Mouse (Mus musculus) right cerebral cortex, adult 2 months (tissue): ENCODE data around the gene Rpp25l.
"Not testable (repeated sequence)": the region's sequence is repeated elsewhere in the genome, so short reads cannot be mapped to it uniquely, and the experiment has no call there.

Experiments used
- DNase-seq, 2 experiments: peaks; one replicate each; pipeline ENCODE4 v3.0.0; 2021 to 2022; ENCODE audit warnings: low spot score in 2 of 2

The Rpp25l gene

GRCm38 (mm10) chr4:41737602-41738255 is 24.4 kb upstream of the Rpp25l start:
- peak; percentile 79 to 82 for DNase-seq

DNA sequence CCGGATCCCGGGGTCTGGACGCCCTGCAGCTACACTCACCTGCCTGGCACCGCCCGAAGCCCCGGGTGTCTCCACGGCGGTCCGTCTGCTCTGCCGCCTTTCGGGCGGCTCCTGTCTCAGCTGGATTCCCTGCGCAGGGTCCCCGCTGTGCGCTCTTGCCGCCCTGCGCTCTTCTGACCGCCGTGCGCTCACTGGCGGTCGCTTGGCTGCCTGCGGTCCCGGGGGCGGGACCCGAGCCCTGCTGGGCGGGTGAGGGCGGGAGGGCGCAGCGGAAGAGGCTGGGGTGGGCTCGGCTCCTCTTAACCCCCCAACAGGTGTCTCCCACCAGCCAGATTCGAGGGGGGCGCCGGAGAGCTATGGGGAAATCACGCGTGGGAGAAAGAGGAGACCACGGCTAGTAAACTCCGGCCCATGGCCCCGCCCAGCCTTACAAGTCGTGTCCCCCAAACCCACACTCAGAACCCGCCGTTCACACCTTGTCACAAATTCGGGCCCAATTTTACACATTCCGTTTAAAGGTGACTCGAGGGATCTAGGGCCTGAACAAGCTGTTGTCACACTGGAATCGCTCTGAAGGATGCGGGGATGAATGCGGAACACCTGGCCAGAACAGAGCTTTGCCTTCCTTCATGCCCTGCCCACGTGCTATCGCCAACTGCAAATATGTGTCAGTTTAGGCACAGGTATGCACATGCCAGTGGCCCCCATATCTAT is 17.9 kb upstream of the Rpp25l start, which contains the start of gene Arid3c:
Gene Arid3c, minus strand, starts transcription at position 91 of the 714 bp plus-strand sequence.
- DNase-seq: no peak

DNA sequence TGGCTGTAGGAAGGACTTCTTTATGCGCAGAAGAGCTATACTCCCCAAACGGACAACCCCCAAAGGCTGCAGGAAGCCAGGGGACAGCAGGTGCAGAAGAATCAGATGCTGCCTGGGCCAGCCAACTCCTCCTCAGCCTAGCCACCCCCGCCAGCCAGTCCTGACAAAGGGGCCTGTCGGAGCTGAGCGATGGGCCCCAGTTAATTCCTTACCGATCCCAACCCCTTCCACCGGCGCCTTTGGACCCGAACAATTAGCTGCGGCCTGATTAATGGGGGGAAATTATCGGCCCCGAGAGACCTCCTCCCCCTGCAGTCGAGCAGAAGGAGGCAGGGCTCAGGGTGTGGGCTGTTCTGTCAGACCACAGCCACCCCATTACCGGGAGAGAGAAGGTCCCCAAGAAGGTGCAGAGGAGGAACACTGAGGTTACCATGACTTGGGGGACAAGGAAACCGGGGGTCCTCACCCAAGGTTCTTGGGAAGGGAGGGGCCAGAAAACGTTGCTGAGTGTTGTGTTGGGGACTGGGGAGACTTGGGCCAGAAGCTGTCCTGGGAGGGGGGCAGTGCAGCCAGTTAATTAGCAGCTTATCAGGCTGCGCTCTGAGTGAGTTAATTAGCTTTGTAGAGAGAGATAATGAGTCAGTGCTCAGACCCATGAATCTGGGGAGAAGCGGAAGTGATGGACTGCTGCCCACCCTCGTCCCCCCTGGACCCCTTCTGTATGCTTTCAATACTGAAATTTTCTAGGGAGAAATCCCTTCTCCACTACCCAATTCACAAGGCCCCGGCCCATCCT is 13.7 kb upstream of the Rpp25l start:
- DNase-seq: no peak

- peak; percentile 92 to 97 for DNase-seq
Observed at GRCm38 (mm10) chr4:41722918-41723351, 9.6 kb upstream of the Rpp25l start, which contains the start of gene Dctn3. Gene Dctn3 (minus strand): TSS chr4:41723170.

DNA sequence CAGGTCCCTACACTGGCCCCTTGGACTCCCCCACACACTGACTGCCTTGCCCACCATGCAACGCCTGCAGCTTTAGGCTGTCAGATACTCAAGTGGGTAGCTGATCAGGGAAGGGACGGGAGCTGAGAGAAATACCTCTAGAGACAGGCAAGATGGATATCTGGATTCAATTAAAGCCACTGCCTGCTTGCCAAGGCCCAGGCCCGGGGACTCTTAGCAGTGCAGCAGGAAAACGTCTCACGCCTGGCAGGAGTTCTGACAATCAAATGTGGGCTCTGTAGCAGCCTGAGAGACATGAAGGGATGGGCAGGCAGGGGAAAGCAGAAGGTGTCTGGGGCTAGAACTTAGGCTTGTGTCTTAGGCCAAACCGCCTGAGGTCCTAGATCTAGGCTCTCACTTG is 3.5 kb upstream of the Rpp25l start:
- no peak for DNase-seq

DNA sequence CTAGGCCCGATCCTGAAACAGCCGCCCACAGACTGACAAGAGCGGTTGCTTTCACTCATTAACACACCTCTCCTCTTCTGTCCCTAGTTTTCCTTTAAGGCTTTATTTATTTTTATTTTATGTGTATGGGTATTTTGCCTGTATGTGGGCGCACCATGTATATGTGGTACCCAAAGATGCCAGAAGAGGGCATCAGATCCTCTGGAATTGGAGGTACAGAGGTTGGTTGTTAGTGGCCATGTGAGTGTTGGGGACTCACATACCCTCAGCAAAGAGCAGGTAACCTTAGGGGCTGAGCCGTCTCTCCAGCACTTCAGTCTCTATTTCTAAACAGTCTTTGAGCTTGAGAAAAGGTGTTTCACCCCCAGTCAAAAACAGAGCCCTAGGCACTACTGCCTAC is 2.3 kb upstream of the Rpp25l start:
- DNase-seq: peak; percentile 62 to 71

DNA sequence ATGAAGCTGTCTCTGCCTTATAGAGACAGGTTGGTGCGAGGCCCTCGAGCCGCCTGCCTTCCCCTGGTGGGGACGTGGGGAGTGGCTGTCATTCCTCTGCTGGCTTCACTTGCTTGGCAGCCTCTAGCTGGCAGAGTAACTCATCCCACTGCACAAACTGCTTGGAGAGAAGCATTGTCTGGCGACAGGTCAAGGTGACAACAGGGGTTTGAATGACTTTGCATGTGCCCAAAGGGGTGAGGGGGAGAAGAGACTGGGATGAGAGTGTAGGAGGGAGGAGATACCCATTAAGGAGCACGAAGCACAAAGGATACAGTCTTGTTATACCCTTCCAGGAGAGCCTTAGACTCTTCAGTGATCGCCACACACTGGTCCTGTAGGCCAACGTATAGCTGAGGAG is 1.7 kb upstream of the Rpp25l start:
- DNase-seq: no peak

- peak; percentile 78 to 80 for DNase-seq
Observed at GRCm38 (mm10) chr4:41714276-41714675, 942 bp upstream of the Rpp25l start.

GRCm38 (mm10) chr4:41712421-41713196 is 725 bp downstream of the Rpp25l start:
- DNase-seq: no peak

- no peak for DNase-seq
Observed at GRCm38 (mm10) chr4:41711705-41712375, 1.5 kb downstream of the Rpp25l start.

DNA sequence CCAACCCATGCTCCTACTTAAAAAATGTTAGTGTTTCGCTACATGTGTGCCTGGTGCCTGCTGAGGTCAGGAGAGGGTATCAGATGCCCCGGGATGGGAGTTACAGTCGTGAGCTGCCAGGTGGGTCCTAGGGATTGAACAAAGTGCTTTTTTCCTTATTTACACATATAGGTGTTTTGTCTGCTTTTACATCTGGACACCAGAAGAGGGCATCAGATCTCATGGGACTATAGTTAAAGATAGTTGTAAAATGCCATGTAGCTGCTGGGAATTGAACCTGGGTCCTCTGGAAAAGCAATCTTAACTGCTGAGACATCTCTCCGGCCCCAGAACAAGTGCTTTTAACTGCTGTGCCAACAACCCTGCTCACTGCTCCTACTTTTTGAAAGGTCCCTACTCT is 3.1 kb downstream of the Rpp25l start:
- no peak for DNase-seq

GRCm38 (mm10) chr4:41708192-41708745 is 5.1 kb downstream of the Rpp25l start:
- no peak for DNase-seq

DNA sequence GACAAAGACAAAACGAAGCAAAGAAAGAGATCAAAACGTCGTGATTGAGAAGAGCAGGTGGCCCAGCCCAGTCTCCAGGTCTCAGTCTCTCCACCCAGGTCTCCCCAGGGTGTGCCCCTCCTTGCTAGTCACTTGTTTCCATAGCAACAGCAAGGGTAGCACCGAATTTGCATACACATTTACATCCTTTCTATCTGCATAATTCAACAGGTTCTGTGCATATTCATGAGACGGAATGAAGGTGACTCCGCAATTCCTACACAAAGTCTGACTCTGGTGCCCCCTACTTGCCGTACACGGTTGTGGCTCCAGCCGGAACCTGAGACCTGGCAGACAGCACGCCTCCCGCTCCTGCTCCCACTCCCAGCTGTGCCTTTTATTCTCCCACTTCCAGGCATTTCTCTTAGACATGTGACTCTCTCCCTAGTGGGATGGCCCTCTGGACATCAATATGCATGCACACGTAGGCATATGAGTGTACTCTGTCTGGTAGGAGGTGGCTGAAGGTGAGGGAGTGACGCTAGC is 6.3 kb downstream of the Rpp25l start:
- peak; percentile 83 to 86 for DNase-seq

GRCm38 (mm10) chr4:41705922-41706754 is 7.2 kb downstream of the Rpp25l start:
- no peak for DNase-seq

- no peak for DNase-seq
Observed at GRCm38 (mm10) chr4:41704651-41705050, 8.7 kb downstream of the Rpp25l start.

- DNase-seq: not testable (repeated sequence)
Observed at GRCm38 (mm10) chr4:41702226-41702625, 11.1 kb downstream of the Rpp25l start.

GRCm38 (mm10) chr4:41700224-41700623 is 13.1 kb downstream of the Rpp25l start:
- not testable (repeated sequence) for DNase-seq

DNA sequence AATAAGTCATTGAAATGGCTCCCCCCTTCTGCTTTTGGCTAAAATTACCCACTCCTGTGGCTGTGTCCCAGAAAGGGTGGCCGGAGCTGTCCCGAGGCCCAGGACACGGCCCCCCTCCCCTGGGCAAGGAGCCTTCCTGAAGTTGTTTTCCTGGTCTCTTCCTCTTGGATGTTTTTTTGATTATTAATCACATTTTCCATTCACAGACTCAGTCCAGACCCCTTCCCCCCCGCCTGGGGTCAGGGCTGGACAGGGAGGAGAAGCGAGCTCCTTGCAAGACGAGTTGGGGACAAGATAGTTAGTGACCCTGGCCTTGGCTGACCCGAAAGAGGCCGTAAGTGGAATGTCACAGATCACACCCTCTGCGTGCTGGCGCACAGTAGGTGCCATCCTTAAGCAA is 13.6 kb downstream of the Rpp25l start, which contains the start of gene Il11ra1:
Gene Il11ra1, plus strand, starts transcription at position 207 of the 400 bp plus-strand sequence.
- DNase-seq: not testable (repeated sequence)

- DNase-seq: not testable (repeated sequence)
Observed at GRCm38 (mm10) chr4:41698421-41699016, 14.8 kb downstream of the Rpp25l start.
